Mouse (Mus musculus) gastrocnemius, adult 2 months (tissue): ENCODE results near the gene Ptk7. TPM values are rescaled to one million over a fixed set of nuclear protein-coding genes. Genes with fewer than 3 reads are reported as not detected.

Experiments
- DNase-seq: peaks from one replicate; pipeline ENCODE4 v3.0.0; 2022
- H3K27ac ChIP-seq: fragments of 200-600 bp; 2 replicates; pipeline ENCODE4 v1.8.1; 2022; ENCODE audit warnings: mild to moderate bottlenecking
- H3K4me3 ChIP-seq: fragments of 200-600 bp; 2 replicates; pipeline ENCODE4 v1.8.1; 2022; ENCODE audit warnings: mild to moderate bottlenecking, moderate library complexity
- CTCF ChIP-seq: fragments of 200-600 bp; IDR thresholded peaks from 2 replicates; pipeline ENCODE4 v1.8.1; 2022; ENCODE audit warnings: antibody characterized with exemption, mild to moderate bottlenecking, moderate library complexity
- intact Hi-C: fragments of 180-260 bp; cut with DNase I; formaldehyde crosslinking; loops from one replicate; pipeline ENCODE4 v1.15.1; 2025
- total RNA-seq, 2 experiments: library from RNA; stranded (reverse); gene quantifications; 2 replicates each; pipeline ENCODE4 v1.2.3; 2021

Ptk7 gene
- total RNA-seq, 2 experiments from 2014 or later = 0.28 to 0.78 TPM

DNA sequence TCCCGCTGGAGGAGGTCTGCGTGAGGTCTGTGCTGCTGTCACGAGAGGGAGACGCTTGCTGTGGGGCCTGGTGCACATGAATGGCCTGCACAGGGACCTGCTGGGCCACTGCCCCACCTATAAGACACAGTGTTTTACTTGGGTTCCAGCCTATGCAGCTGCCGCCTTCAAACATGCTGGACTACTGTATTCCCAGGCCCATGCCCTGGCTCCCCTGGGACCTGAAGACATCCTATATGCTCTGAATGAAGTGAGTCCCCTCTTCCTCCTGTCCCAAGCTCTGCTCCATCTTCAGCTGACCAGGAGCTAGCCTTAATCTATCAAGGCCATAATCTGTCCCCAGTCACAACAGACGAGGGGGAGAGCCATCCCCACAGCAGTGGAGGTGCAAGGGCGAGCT lies 78.4 kb downstream of the Ptk7 start:
- Histone ChIP-seq H3K27ac (peak overlapping the region; percentile 98), H3K4me3 (no peak overlapping the region)
- no peak for TF ChIP-seq CTCF
- no peak for DNase-seq
- intact Hi-C loops = loop anchor here (5.0 to 10.0 kb wide), 2 partner anchors 96 to 154 kb away; partner anchors contain the start of genes Klc4, Mrpl2 and Ppp2r5d

DNA sequence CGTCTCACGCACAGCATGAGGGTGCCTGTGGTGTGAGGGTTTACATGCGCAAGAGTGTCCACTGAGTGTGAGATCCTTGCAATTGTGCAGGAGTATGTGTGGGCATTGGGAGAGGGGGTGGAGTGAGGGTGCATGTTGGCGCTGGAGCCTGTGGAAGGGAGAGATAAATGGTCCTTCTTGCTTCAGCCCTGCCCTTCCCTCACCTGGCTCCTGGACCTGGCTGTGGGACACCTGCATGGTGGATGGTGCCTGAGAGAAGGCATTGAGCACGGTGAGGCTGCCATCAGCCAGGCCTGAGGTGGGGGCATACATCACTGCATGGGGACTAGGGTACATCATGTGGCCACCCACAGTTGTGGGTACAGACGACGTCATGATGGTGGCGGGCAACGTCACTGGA lies 79.7 kb downstream of the Ptk7 start:
- no peak for DNase-seq
- intact Hi-C loops = loop anchor here (5.0 to 10.0 kb wide), 2 partner anchors 98 to 155 kb away; partner anchors contain the start of genes Klc4, Mrpl2 and Ppp2r5d
- TF ChIP-seq CTCF = no peak

DNA sequence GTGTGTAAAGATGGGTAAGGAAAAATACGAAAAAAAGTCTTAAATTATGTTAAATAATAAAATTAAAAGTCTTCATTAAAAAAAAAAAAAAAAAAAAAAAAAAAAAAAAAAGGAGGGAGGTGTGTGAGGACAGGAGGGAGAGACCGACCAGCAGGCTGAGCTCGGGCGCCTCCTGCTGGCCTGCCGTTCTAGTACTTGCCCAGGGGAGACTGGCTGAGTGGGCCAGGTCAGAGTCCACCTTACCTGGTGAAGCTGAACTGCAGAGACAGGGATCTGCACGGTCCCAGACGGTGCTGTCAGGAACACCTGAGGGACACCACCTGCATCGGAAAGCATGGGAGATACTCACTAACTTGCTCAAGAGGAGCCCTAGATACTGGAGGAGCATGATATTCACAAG lies 80.1 kb downstream of the Ptk7 start:
- no peak overlapping the region for H3K4me3 ChIP-seq
- intact Hi-C loops = no loop called here
- no peak overlapping the region for H3K27ac ChIP-seq
- peak; percentile 56 for DNase-seq
- TF ChIP-seq CTCF = peak; percentile 49

More for the DNA sequence above, 79.7 kb downstream of the Ptk7 start:
- no peak overlapping the region for H3K27ac ChIP-seq
- no peak overlapping the region for H3K4me3 ChIP-seq

DNA sequence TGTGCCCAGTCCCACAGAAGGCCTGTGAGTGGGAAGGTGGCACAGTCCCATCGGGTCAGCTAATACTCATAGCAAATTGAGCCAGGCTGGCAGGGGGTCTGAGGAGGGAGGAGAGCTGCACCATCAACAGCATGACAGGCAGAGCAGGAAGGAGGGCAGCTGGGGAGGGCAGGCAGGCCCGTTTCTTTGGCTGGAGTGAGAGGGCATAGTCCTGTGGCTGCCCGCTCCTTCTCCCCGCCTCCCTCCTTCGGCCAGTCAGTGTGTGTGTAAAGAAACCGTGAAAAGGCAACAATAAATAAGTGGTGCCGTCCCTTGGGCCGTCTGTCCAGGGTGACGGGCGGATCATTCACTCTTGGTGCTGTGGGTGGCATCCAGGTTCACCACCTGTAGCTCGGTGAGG lies 80.6 kb downstream of the Ptk7 start:
- TF ChIP-seq CTCF = no peak
- DNase-seq = no peak
- Histone ChIP-seq H3K4me3 (no peak overlapping the region), H3K27ac (no peak overlapping the region)
- intact Hi-C loops = no loop called here

DNA sequence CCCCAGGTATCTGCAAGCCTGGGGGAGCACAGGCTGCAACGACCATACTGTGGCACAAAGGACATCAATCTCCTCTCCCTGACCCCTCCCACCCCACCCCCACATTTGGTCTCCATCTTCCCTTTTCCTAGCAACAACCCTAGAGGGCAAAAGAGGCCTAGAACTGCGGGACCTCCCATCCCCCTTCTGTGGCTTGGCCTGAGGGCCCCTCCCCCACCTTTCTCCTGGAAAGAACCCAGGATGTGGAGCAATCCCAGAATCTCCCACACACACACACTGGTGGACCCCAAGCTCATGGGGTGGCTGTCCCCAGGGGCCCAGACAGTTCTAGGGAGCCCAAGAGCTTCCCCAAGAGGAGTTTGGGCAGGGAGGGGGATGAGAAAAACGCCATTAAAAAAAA lies 81.4 kb downstream of the Ptk7 start:
- intact Hi-C loops = no loop called here
- no peak overlapping the region for H3K27ac ChIP-seq
- TF ChIP-seq CTCF = no peak

DNA sequence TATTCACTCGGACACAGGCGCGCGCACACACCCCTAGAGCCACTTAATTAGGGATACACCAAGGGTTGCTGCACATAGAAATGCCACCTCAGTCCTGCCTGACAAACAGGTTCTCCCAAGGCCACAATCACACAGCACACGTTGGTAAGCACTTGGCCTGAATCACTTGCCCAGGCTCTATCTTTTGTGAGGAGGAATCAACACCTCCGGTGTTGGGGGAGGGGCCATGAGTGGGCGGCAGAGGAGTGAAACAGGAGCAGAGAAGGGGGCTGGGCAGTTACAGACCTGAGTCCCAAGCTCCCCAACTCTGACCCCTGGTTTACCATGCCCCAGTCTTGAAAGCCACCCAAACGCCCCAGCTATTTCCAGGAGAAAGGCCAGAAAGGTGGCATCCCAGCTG lies 82.3 kb downstream of the Ptk7 start:
- no peak overlapping the region; the same call in 1 of the 2 replicates for H3K27ac ChIP-seq
- intact Hi-C loops = no loop called here
- no peak for DNase-seq
- no peak for TF ChIP-seq CTCF
- no peak overlapping the region for H3K4me3 ChIP-seq

More for the DNA sequence above, 81.4 kb downstream of the Ptk7 start:
- DNase-seq = no peak
- H3K4me3 ChIP-seq = no peak overlapping the region

DNA sequence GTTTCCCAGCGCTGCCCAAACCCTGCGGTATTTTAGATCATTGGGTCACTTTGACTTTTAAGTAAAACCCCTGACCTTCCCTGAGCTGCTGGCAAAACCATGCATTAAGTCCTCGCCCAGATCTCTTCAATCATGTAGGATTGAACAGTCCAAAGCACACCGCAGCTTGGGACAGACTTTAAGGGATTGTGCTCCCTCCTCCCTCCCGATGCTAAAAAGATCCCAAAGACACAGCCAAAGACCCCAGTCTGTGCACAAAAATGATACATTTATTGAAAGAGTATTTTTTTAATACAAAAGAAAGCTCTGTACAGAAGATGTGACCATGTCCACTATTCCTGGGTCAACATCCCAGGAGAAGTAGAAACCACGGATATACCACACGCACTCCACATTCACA lies 82.7 kb downstream of the Ptk7 start:
- no peak for DNase-seq
- Histone ChIP-seq H3K27ac (peak overlapping the region; percentile 87), H3K4me3 (peak overlapping the region; percentile 96)
- intact Hi-C loops = no loop called here
- no peak for TF ChIP-seq CTCF

DNA sequence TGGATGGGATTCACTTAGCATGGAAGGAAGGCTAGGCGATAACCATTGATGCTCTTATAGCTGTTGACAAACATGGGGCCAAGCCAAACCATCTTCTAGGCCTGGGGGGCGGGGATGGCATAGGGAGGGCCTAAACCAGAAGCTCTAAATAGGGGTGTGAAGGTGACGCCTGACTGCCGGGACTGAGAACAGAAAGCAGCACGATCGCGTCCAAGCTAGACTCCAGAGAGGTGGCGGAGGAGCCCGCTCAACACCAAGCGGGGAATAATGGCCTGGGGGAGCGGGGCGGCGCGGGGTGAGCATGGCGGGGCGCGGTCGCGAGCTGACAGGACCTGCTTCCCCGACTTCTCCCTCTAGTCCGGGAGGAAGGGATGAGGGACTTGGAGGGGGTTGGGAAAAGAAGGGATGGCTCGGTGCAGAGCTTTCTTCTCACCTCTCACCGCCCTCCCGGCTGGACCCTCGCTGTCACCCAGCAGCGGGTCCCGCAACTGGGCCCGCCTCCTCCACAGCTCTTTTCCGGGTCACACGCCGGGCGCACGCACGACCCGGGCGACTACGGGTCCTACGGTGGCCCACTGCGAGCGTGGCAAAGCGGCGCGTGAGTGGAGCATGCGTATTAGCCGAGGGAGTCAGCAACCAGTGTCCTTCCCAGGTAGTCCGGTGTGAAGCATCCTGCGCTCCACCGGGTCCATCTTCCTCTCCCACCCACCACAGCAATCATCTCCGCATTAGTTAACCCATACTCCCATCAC lies 83.3 kb downstream of the Ptk7 start, which contains the start of gene Cul9:
Gene Cul9 (minus strand): TSS at position 576 of the 752 bp plus-strand sequence.
- no peak for TF ChIP-seq CTCF
- intact Hi-C loops = no loop called here
- Histone ChIP-seq H3K27ac (peak within 1 kb of the TSS; percentile 87), H3K4me3 (peak within 1 kb of the TSS; percentile 96)
- peak; percentile 88 for DNase-seq

DNA sequence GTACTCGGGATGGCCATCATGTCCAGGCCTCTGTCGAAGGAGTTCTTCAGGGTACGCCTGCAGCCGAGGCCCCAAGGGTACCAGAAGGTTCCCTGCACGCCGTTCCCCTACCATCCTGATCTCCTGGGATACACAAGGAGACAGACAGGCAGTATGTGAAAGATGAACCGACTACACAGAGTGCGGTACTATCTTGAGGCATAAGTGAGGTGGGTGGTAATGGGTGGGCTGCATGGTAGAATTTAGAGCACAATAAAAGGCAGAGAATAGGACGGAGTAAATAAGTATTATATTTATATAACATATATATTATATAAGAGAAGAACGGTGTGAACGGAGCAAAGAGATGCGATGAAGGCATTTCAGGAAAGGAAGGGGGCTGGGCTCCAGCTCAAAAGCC lies 85.6 kb downstream of the Ptk7 start:
- intact Hi-C loops = no loop called here
- no peak for TF ChIP-seq CTCF
- Histone ChIP-seq H3K4me3 (no peak overlapping the region), H3K27ac (no peak overlapping the region)
- no peak for DNase-seq

DNA sequence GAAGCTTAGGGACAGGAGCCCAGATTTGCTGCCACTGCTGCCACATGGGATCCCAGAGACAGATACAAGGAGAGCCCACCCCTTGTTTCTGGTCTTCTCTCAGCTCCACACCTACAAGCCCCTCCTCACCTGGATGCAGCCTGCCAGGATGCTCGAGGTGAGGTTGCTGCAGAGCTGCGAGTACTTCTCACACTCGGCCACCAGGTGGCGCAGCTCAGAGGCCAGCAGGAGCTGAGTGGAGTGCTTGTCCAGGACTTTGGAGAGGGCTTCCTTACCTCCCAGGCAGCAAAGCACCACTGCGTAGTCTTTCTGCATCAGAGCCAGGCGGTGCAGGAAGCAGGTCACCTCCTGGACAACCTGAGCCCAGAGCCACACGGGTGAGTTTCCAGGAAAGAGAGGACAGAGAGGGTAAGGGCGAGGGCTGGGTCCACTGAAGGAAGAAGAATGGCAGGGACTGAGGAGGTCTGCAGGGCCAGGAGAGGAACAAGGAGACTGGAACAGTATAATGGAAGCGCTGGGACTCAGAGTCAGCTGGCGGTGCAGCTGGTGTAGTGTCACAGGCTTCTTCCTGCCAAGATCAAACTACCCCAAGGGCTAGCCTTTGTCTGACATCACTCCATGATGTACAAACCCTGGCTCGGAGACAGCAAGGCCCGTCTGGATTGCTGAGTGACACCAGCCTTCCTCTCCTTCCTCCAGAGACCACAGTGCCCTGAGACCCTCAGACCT lies 103.6 kb downstream of the Ptk7 start:
- intact Hi-C loops = loop anchor here (1.0 to 2.0 kb wide), 2 partner anchors 112 to 199 kb away; no protein-coding TSS in a partner anchor
- TF ChIP-seq CTCF = peak; percentile 98
- DNase-seq = peak; percentile 84
- H3K27ac ChIP-seq = no peak overlapping the region
- no peak overlapping the region for H3K4me3 ChIP-seq

DNA sequence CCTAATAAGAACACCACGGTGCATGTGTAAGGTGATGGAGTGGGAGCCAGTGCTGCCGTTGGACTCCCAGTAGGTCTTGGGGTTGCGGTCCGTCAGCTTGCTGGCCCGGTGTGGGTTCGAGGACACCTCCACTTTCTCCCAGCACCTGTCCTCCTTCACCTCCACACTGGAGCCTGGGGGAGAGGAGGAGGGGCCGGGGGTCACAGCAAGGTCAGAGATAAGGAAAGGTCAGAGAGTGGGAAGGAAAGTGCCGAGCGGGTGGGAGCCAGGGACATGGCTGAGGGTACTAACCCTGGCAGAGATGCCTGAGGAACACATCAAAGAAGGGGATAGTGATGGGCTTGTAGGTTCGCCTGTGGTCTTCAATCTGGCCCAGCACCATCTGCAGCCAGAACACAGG lies 104.2 kb downstream of the Ptk7 start:
- Histone ChIP-seq H3K27ac (no peak overlapping the region), H3K4me3 (no peak overlapping the region)
- intact Hi-C loops = loop anchor here (1.0 to 2.0 kb wide), 2 partner anchors 112 to 200 kb away; no protein-coding TSS in a partner anchor
- TF ChIP-seq CTCF = no peak
- DNase-seq = no peak

DNA sequence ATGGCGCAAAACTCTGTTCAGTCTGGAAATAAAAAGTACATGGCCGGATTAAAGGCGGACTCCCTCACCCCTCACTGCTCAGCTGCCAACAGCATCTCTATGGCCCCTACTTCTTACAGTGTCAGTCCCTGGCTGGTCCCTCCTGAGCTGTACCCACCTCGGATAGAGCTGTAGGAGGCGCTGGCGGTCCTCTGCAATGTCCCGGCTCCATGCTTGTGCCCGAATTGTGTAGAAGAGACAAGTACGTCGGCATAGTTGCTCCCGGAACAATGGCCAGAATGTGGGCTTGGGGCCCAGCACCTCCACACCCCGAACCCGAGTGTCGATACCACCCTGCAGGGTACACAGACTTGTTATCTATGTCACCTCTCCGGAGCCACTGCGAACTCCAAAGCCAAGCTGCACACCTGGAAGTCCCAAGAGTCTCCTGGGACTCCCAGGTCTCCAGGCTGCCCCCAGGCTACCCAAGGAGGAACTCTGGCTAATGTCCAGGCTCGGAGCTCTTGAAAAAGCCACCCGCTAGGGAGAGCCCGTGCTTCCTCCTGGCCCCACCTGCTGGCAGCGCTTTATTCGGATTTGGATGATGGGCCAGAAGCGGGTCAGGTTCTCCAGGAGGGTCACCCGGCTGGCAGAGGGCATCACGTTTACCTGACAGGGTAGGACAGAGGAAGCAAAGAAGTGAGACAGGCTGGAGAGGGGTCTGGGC lies 107.2 kb downstream of the Ptk7 start:
- no peak overlapping the region for H3K27ac ChIP-seq
- TF ChIP-seq CTCF = no peak; the same call in 1 of the 2 replicates
- no peak overlapping the region for H3K4me3 ChIP-seq
- no peak for DNase-seq
- intact Hi-C loops = no loop called here
